Mouse (Mus musculus): ENCODE data around the gene Gm12394. TPM values are rescaled to one million over a fixed set of nuclear protein-coding genes. Genes with fewer than 3 reads are reported as not detected.
"Not testable (repeated sequence)": the region's sequence is repeated elsewhere in the genome, so short reads cannot be mapped to it uniquely, and the experiment has no call there.

Gm12394 gene
- not detected for polyA plus RNA-seq (2012; fragmentation: generic; extraction: Trizol)

- H3K27me3 ChIP-seq (ENCODE audit: control insufficient read depth, insufficient read depth, insufficient read length); H3K79me2 ChIP-seq (ENCODE audit: control insufficient read depth, insufficient read depth); H3ac ChIP-seq (ENCODE audit: control insufficient read depth, insufficient read length); H3K36me3 ChIP-seq (ENCODE audit: control insufficient read depth, insufficient read depth); H3K4me3 ChIP-seq; H3K4me2 ChIP-seq (ENCODE audit: low read depth): not testable (repeated sequence)
These were observed at the start of gene Gm12394 for GRCm38 (mm10) chr4:42856671-42857070. Gene Gm12394 (minus strand): TSS chr4:42856771.

DNA sequence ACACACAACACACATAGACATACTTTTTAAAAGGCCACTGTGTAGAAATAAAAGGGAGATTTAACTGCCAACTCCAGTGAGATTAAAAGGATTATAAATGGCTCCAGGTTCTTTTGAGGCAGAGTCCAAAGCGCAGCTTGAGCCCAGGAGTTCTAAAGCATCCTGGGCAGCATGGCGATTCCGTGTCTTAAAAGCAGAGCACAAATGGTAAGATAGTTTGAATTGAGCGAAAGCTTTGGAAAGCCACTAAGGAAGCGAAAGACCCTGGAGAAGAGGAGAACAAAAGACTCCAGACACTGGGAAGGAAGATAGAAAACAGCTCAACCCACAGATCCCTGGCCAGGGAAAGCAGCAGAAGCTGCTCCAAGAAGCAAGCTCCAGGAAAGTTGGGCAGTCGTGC, 48.4 kb upstream of the Gm12394 start:
- no peaks in the 10 kb centered on the region for H3K36me3 ChIP-seq (ENCODE audit: control insufficient read depth, insufficient read depth)
- H3ac ChIP-seq (ENCODE audit: control insufficient read depth, insufficient read length) = no peak overlapping the region
- H3K79me2 ChIP-seq (ENCODE audit: control insufficient read depth, insufficient read depth) = no peaks in the 10 kb centered on the region
- H3K27me3 ChIP-seq (ENCODE audit: control insufficient read depth, insufficient read depth, insufficient read length) = peaks cover 23% of the 10 kb centered on the region
- TF ChIP-seq MAX (IDR thresholded peaks at IDR 0.05; ENCODE audit: low read depth) (no peak), POLR2AphosphoS2 (IDR thresholded peaks at IDR 0.05; ENCODE audit: insufficient read length, low read depth) (no peak), TCF3 (IDR thresholded peaks at IDR 0.05; ENCODE audit: insufficient read length, low read depth) (no peak), MYOG (IDR thresholded peaks at IDR 0.05; ENCODE audit: control insufficient read depth in 1 of 3, insufficient read depth in 1 of 3, insufficient read length in 2 of 3, low read depth in 2 of 3) (no peak), E2F4 (IDR thresholded peaks at IDR 0.05; ENCODE audit: insufficient read depth) (no peak), CEBPB (IDR thresholded peaks at IDR 0.05; ENCODE audit: insufficient read depth, poor library complexity, severe bottlenecking) (no peak), USF1 (IDR thresholded peaks at IDR 0.05; ENCODE audit: low read depth) (no peak), MYOD1 (IDR thresholded peaks at IDR 0.05; ENCODE audit: control insufficient read depth in 1 of 3, insufficient read length in 2 of 3, low read depth in 2 of 3) (no peak), POLR2A (IDR thresholded peaks at IDR 0.05; ENCODE audit: insufficient read length, low read depth) (no peak), SRF (IDR thresholded peaks at IDR 0.05; ENCODE audit: control insufficient read depth, insufficient read length, low read depth) (no peak), TCF12 (IDR thresholded peaks at IDR 0.05; ENCODE audit: insufficient read depth, poor library complexity, severe bottlenecking) (no peak), REST (IDR thresholded peaks at IDR 0.05; ENCODE audit: insufficient read depth, insufficient read length) (no peak)
- no peak overlapping the region for H3K4me3 ChIP-seq
- no peak overlapping the region for H3K4me2 ChIP-seq (ENCODE audit: low read depth)

GRCm38 (mm10) chr4:42904523-42904922, 48.0 kb upstream of the Gm12394 start:
- H3ac ChIP-seq (ENCODE audit: control insufficient read depth, insufficient read length) = no peak overlapping the region
- H3K4me3 ChIP-seq = no peak overlapping the region
- H3K27me3 ChIP-seq (ENCODE audit: control insufficient read depth, insufficient read depth, insufficient read length) = peaks cover 23% of the 10 kb centered on the region
- H3K36me3 ChIP-seq (ENCODE audit: control insufficient read depth, insufficient read depth) = no peaks in the 10 kb centered on the region
- no peak overlapping the region for H3K4me2 ChIP-seq (ENCODE audit: low read depth)
- no peaks in the 10 kb centered on the region for H3K79me2 ChIP-seq (ENCODE audit: control insufficient read depth, insufficient read depth)
- TF ChIP-seq CEBPB (IDR thresholded peaks at IDR 0.05; ENCODE audit: insufficient read depth, poor library complexity, severe bottlenecking) (no peak), POLR2AphosphoS2 (IDR thresholded peaks at IDR 0.05; ENCODE audit: insufficient read length, low read depth) (no peak), USF1 (IDR thresholded peaks at IDR 0.05; ENCODE audit: low read depth) (no peak), E2F4 (IDR thresholded peaks at IDR 0.05; ENCODE audit: insufficient read depth) (no peak), MYOD1 (IDR thresholded peaks at IDR 0.05; ENCODE audit: control insufficient read depth in 1 of 3, insufficient read length in 2 of 3, low read depth in 2 of 3) (no peak), TCF12 (IDR thresholded peaks at IDR 0.05; ENCODE audit: insufficient read depth, poor library complexity, severe bottlenecking) (no peak), MYOG (IDR thresholded peaks at IDR 0.05; ENCODE audit: control insufficient read depth in 1 of 3, insufficient read depth in 1 of 3, insufficient read length in 2 of 3, low read depth in 2 of 3) (no peak), REST (IDR thresholded peaks at IDR 0.05; ENCODE audit: insufficient read depth, insufficient read length) (no peak), SRF (IDR thresholded peaks at IDR 0.05; ENCODE audit: control insufficient read depth, insufficient read length, low read depth) (no peak), MAX (IDR thresholded peaks at IDR 0.05; ENCODE audit: low read depth) (no peak), TCF3 (IDR thresholded peaks at IDR 0.05; ENCODE audit: insufficient read length, low read depth) (no peak), POLR2A (IDR thresholded peaks at IDR 0.05; ENCODE audit: insufficient read length, low read depth) (no peak)

DNA sequence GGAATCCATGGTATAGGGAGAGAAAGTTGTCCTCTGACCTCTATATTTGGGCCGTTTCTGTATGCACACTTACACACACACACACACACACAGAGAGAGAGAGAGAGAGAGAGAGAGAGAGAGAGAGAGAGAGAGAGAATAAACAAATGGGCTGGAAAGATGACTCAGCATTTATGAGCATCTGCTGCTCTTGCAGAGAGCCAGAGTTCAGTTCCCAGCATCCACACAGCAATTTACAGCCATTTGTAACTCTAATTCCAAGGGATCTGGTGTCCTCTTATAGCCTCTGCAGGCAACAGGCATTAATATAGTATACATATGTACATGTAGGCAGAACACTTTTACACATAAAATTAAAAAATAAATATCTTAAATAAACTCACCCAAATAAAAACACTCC, 47.4 kb upstream of the Gm12394 start:
- H3ac ChIP-seq (ENCODE audit: control insufficient read depth, insufficient read length) = no peak overlapping the region
- H3K27me3 ChIP-seq (ENCODE audit: control insufficient read depth, insufficient read depth, insufficient read length) = peaks cover 29% of the 10 kb centered on the region
- H3K4me3 ChIP-seq = no peak overlapping the region
- no peaks in the 10 kb centered on the region for H3K36me3 ChIP-seq (ENCODE audit: control insufficient read depth, insufficient read depth)
- TF ChIP-seq SRF (IDR thresholded peaks at IDR 0.05; ENCODE audit: control insufficient read depth, insufficient read length, low read depth) (no peak), MYOG (IDR thresholded peaks at IDR 0.05; ENCODE audit: control insufficient read depth in 1 of 3, insufficient read depth in 1 of 3, insufficient read length in 2 of 3, low read depth in 2 of 3) (no peak), REST (IDR thresholded peaks at IDR 0.05; ENCODE audit: insufficient read depth, insufficient read length) (no peak), USF1 (IDR thresholded peaks at IDR 0.05; ENCODE audit: low read depth) (no peak), TCF12 (IDR thresholded peaks at IDR 0.05; ENCODE audit: insufficient read depth, poor library complexity, severe bottlenecking) (no peak)
- H3K79me2 ChIP-seq (ENCODE audit: control insufficient read depth, insufficient read depth) = no peaks in the 10 kb centered on the region
- no peak overlapping the region for H3K4me2 ChIP-seq (ENCODE audit: low read depth)

DNA sequence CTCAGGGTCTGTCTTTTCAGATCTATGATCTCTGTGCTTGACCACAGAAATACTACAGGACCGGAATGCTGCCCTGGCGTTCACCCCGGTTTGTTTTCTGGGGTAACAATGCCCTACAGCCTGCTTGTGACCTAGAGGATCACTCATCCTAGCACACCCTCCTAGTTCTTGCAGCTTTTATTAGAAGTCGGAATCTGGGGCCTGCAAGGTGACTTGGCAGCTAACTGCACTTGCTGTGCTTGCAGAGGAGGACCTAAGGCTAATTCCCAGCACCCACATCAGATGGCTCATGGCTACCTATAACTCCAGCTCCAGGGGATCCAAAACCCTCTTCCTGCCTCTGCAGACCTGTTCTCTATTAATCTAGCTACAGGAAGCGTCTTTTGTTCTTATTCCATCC, 46.2 kb upstream of the Gm12394 start:
- H3K36me3 ChIP-seq (ENCODE audit: control insufficient read depth, insufficient read depth) = no peaks in the 10 kb centered on the region
- peaks cover 32% of the 10 kb centered on the region for H3K27me3 ChIP-seq (ENCODE audit: control insufficient read depth, insufficient read depth, insufficient read length)
- no peak overlapping the region for H3K4me2 ChIP-seq (ENCODE audit: low read depth)
- H3K4me3 ChIP-seq = no peak overlapping the region
- no peaks in the 10 kb centered on the region for H3K79me2 ChIP-seq (ENCODE audit: control insufficient read depth, insufficient read depth)
- no peak overlapping the region for H3ac ChIP-seq (ENCODE audit: control insufficient read depth, insufficient read length)
- TF ChIP-seq MYOG (IDR thresholded peaks at IDR 0.05; ENCODE audit: control insufficient read depth in 1 of 3, insufficient read depth in 1 of 3, insufficient read length in 2 of 3, low read depth in 2 of 3) (no peak), MYOD1 (IDR thresholded peaks at IDR 0.05; ENCODE audit: control insufficient read depth in 1 of 3, insufficient read length in 2 of 3, low read depth in 2 of 3) (no peak), CEBPB (IDR thresholded peaks at IDR 0.05; ENCODE audit: insufficient read depth, poor library complexity, severe bottlenecking) (no peak), USF1 (IDR thresholded peaks at IDR 0.05; ENCODE audit: low read depth) (no peak), POLR2AphosphoS2 (IDR thresholded peaks at IDR 0.05; ENCODE audit: insufficient read length, low read depth) (no peak), SRF (IDR thresholded peaks at IDR 0.05; ENCODE audit: control insufficient read depth, insufficient read length, low read depth) (no peak), TCF3 (IDR thresholded peaks at IDR 0.05; ENCODE audit: insufficient read length, low read depth) (no peak), E2F4 (IDR thresholded peaks at IDR 0.05; ENCODE audit: insufficient read depth) (no peak), REST (IDR thresholded peaks at IDR 0.05; ENCODE audit: insufficient read depth, insufficient read length) (no peak), POLR2A (IDR thresholded peaks at IDR 0.05; ENCODE audit: insufficient read length, low read depth) (no peak), TCF12 (IDR thresholded peaks at IDR 0.05; ENCODE audit: insufficient read depth, poor library complexity, severe bottlenecking) (no peak), MAX (IDR thresholded peaks at IDR 0.05; ENCODE audit: low read depth) (no peak)

Measured in myocyte (in vitro differentiated cells).